Mouse (Mus musculus) heart, postnatal 0 days (tissue): ENCODE data around the gene Cnst. TPM values are rescaled to one million over a fixed set of nuclear protein-coding genes. Genes with fewer than 3 reads are reported as not detected.
A peak's percentile ranks its signal among the peaks of the same experiment; 100 is the strongest.

Experiments
- ATAC-seq: fragments of 200-750 bp; cut with Nextera tagmentation; 2 replicates; pipeline ENCODE4 v1.8.0; 2017; ENCODE audit warnings: low read depth, moderate number of reproducible peaks, moderate library complexity; ENCODE audit not compliant: insufficient read depth
- DNase-seq: peaks from one replicate; pipeline ENCODE4 v3.0.0-alpha.2; 2016; ENCODE audit warnings: low spot score
- H3K27ac ChIP-seq: fragments of 300-500 bp; sonication (generic); 2 replicates; pipeline ENCODE4 v1.5.1; 2014; ENCODE audit warnings: low read depth, mild to moderate bottlenecking
- H3K27me3 ChIP-seq: fragments of 300-500 bp; sonication (generic); 2 replicates; pipeline ENCODE4 v1.6.1; 2014; ENCODE audit warnings: low read length, mixed read lengths; ENCODE audit not compliant: control insufficient read depth, insufficient read depth
- H3K36me3 ChIP-seq: fragments of 300-500 bp; sonication (generic); replicated peaks from 2 replicates; pipeline ENCODE4 v1.6.1; 2014; ENCODE audit warnings: low read length, mixed read lengths; ENCODE audit not compliant: control insufficient read depth, insufficient read depth
- H3K4me1 ChIP-seq: fragments of 300-500 bp; sonication (generic); 2 replicates; pipeline ENCODE4 v1.6.1; 2014; ENCODE audit warnings: antibody characterized with exemption; ENCODE audit not compliant: control insufficient read depth, insufficient read depth
- H3K4me2 ChIP-seq: fragments of 300-500 bp; sonication (generic); 2 replicates; pipeline ENCODE4 v1.6.1; 2014; ENCODE audit warnings: low read depth, mild to moderate bottlenecking, low read length, moderate library complexity
- H3K4me3 ChIP-seq: fragments of 300-500 bp; sonication (generic); 2 replicates; pipeline ENCODE4 v1.5.1; 2014; ENCODE audit warnings: low read depth, low read length
- H3K9ac ChIP-seq: fragments of 300-500 bp; sonication (generic); replicated peaks from 2 replicates; pipeline ENCODE4 v1.6.1; 2014; ENCODE audit warnings: low read depth, low read length, mixed read lengths
- H3K9me3 ChIP-seq: fragments of 300-500 bp; sonication (generic); replicated peaks from 2 replicates; pipeline ENCODE4 v1.6.1; 2016; ENCODE audit warnings: low read length; ENCODE audit not compliant: control insufficient read depth
- CTCF ChIP-seq: IDR thresholded peaks from 2 replicates; pipeline ENCODE4 v1.5.1; 2016; ENCODE audit warnings: antibody characterized with exemption, control low read depth, low read depth
- EP300 ChIP-seq: IDR thresholded peaks from 2 replicates; pipeline ENCODE4 v1.6.1; 2016; ENCODE audit warnings: antibody characterized with exemption, low read depth
- WGBS: fragments of 180-500 bp; shearing (Covaris S2); extraction: QIAGEN DNeasy Blood & Tissue Kit; methylation state at CpG from one replicate; pipeline ENCODE4 v1.1.7; 2014; 5-methylcytosine and 5-hydroxymethylcytosine counted together
- polyA plus RNA-seq: library from polyadenylated mRNA; unstranded; fragments of >200 nt; fragmentation: Nextera tagmentation; extraction: Ambion mirVana; gene quantifications from 2 replicates; pipeline ENCODE4 v1.2.1, GENCODE M21; 2015
- total RNA-seq: library from RNA; depleted of rRNA; stranded (reverse); fragments of >200 nt; gene quantifications from 2 replicates; pipeline ENCODE4 v1.2.3, GENCODE M21; 2014; ENCODE audit warnings: low replicate concordance

Gene Cnst
- total and polyA plus RNA-seq, 2 experiments from 2014 or later: 21.4 to 21.5 TPM

- Histone ChIP-seq H3K27me3 (no peaks in the 10 kb centered on the region), H3K27ac (no peak overlapping the region), H3K4me2 (no peak overlapping the region), H3K4me1 (no peaks in the 10 kb centered on the region), H3K4me3 (no peak overlapping the region), H3K9ac (no peak overlapping the region), H3K36me3 (no peaks in the 10 kb centered on the region), H3K9me3 (no peaks in the 10 kb centered on the region)
- WGBS: 76% methylated on average over 3 of the region's 3 CpGs
- TF ChIP-seq EP300 (no peak), CTCF (no peak)
- ATAC-seq (no peak), DNase-seq (no peak)
These were observed 103.2 kb downstream of the Cnst start for GRCm38 (mm10) chr1:179649324-179649723.

- Histone ChIP-seq H3K27ac (no peak overlapping the region), H3K4me1 (no peaks in the 10 kb centered on the region), H3K36me3 (no peaks in the 10 kb centered on the region), H3K4me2 (no peak overlapping the region), H3K9me3 (no peaks in the 10 kb centered on the region), H3K27me3 (no peaks in the 10 kb centered on the region), H3K4me3 (no peak overlapping the region), H3K9ac (no peak overlapping the region)
- DNase-seq (no peak), ATAC-seq (no peak)
- TF ChIP-seq EP300: no peak
- no peak for TF ChIP-seq CTCF
- 67% methylated on average over 4 of the region's 4 CpGs for WGBS
These were observed 104.1 kb downstream of the Cnst start for GRCm38 (mm10) chr1:179650284-179650683.

DNA sequence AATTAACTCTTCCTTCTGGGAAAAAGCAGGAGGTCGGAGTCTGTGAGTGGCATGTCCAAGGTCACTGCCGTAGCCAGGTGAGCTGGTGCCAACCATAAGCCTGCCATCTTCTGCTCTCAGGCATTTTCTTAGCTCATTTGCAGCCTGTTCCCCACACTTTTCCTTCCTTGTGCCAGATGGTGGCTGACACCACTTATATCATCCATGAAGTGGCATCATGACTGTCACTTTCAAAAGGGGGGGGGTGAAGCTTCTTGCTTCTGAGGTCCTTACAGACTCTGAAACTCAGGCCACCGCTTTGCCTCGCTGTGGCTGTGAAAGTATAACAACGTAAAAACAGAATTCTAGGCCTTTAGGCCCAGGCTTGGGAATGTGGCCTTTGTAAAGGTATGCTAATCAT, 105.1 kb downstream of the Cnst start:
- 74% methylated on average over 5 of the region's 5 CpGs for WGBS
- TF ChIP-seq EP300 (no peak), CTCF (no peak)
- Histone ChIP-seq H3K27ac (no peak overlapping the region), H3K27me3 (no peaks in the 10 kb centered on the region), H3K4me3 (no peak overlapping the region), H3K9ac (no peak overlapping the region), H3K4me1 (no peaks in the 10 kb centered on the region), H3K4me2 (no peak overlapping the region), H3K36me3 (no peaks in the 10 kb centered on the region), H3K9me3 (no peaks in the 10 kb centered on the region)
- ATAC-seq: no peak
- DNase-seq: no peak

DNA sequence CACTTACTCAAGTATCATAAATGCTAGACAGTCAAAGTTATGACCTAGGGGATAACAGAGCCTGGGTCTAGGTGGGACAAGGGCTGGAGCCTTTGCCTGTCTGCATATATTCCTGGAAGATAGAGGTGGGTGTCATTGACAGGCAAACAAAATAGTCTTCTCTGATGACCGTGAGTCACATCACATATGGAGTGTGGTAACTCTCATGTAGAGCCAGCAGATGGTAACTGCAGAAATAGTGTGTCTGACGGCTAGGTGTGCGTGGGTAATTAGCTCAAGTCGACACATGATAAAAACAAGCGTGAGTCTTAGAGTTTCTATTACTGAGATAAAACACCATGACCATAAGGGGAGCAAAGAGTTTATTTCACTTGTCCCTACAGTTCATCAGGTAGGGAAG, 116.9 kb downstream of the Cnst start:
- Histone ChIP-seq H3K9me3 (no peaks in the 10 kb centered on the region), H3K27me3 (no peaks in the 10 kb centered on the region), H3K4me3 (no peak overlapping the region), H3K27ac (no peak overlapping the region), H3K36me3 (no peaks in the 10 kb centered on the region), H3K4me2 (no peak overlapping the region), H3K9ac (no peak overlapping the region), H3K4me1 (0 out of 2 replicates have a peak, but pooled peaks cover 3% of the 10 kb centered on the region)
- ATAC-seq (no peak), DNase-seq (no peak)
- 66% methylated on average over 5 of the region's 5 CpGs for WGBS
- TF ChIP-seq CTCF (no peak), EP300 (no peak)

DNA sequence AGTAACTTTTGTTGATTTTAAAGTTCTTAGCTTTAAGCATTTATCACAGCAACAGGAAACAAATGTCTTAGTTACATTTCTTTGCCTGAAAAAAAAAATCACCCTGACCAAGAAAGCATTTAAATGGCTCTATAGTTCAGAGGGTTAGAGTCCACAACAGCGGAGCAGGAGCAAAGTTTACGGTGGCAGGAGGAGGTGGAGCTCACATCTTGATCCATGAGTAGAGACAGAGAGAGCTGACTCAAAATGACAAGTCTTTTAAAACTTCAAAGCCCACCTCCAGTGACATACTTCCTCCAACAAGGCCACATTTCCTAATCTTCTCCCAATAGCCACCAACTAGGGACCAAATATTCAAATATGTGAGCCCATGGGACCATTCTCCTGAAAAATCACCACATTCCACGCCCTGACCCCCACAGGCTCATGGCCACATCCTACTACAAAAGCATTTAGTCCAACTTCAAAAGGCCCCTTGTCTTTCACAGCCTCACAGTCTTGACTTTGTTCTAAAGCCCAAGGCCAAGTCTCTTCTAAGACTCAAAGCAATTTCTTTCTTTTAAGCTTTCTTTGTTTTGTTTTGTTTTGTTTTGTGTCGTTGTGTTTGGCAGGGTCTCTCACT, 118.2 kb downstream of the Cnst start:
- TF ChIP-seq CTCF: no peak
- no peak for TF ChIP-seq EP300
- Histone ChIP-seq H3K9ac (no peak overlapping the region), H3K27me3 (no peaks in the 10 kb centered on the region), H3K4me2 (no peak overlapping the region), H3K4me1 (0 out of 2 replicates have a peak, but pooled peaks cover 3% of the 10 kb centered on the region), H3K9me3 (no peaks in the 10 kb centered on the region), H3K27ac (no peak overlapping the region), H3K36me3 (no peaks in the 10 kb centered on the region), H3K4me3 (no peak overlapping the region)
- 75% methylated on average over 4 of the region's 4 CpGs for WGBS
- no peak for ATAC-seq
- DNase-seq: no peak

GRCm38 (mm10) chr1:179666971-179667370, 120.8 kb downstream of the Cnst start:
- 82% methylated on average over 2 of the region's 2 CpGs for WGBS
- 0 out of 2 replicates have a peak, but pooled peaks cover 3% of the 10 kb centered on the region for H3K4me1 ChIP-seq
- H3K9me3 ChIP-seq: no peaks in the 10 kb centered on the region
- peak overlapping the region; percentile 80; the same call in 1 of the 2 replicates for H3K27ac ChIP-seq
- H3K36me3 ChIP-seq: peaks cover 8% of the 10 kb centered on the region
- DNase-seq (no peak), ATAC-seq (no peak)
- no peak for TF ChIP-seq CTCF
- TF ChIP-seq EP300: no peak
- H3K9ac ChIP-seq: no peak overlapping the region
- H3K27me3 ChIP-seq: no peaks in the 10 kb centered on the region
- no peak overlapping the region for H3K4me2 ChIP-seq
- no peak overlapping the region for H3K4me3 ChIP-seq
